Mouse (Mus musculus): ENCODE measurements around the gene Rgl1. TPM values are rescaled to one million over a fixed set of nuclear protein-coding genes. Genes with fewer than 3 reads are reported as not detected.

Rgl1 gene
- total RNA-seq, 4 experiments from 2014 or later = 30.2 to 37.8 (median 35.0) TPM

GRCm38 (mm10) chr1:152717329-152717728, 48.8 kb downstream of the Rgl1 start:
- DNase-seq (ENCODE audit: low spot score) = no peak

- DNase-seq (ENCODE audit: low spot score) = no peak
Measured at GRCm38 (mm10) chr1:152714405-152714804, 51.7 kb downstream of the Rgl1 start.

- no peak for DNase-seq (ENCODE audit: low spot score)
Measured at GRCm38 (mm10) chr1:152713924-152714323, 52.2 kb downstream of the Rgl1 start.

- DNase-seq (ENCODE audit: low spot score) = no peak
Measured at GRCm38 (mm10) chr1:152711037-152711436, 55.1 kb downstream of the Rgl1 start.

- DNase-seq (ENCODE audit: low spot score) = no peak
Measured at GRCm38 (mm10) chr1:152707560-152707959, 58.6 kb downstream of the Rgl1 start.

- DNase-seq (ENCODE audit: low spot score) = no peak
Measured at GRCm38 (mm10) chr1:152703941-152704340, 62.2 kb downstream of the Rgl1 start.

- DNase-seq (ENCODE audit: low spot score) = peak; percentile 28
Measured at GRCm38 (mm10) chr1:152702920-152703319, 63.2 kb downstream of the Rgl1 start.

GRCm38 (mm10) chr1:152701066-152701465, 65.1 kb downstream of the Rgl1 start:
- DNase-seq (ENCODE audit: low spot score) = no peak

GRCm38 (mm10) chr1:152697341-152697740, 68.8 kb downstream of the Rgl1 start:
- DNase-seq (ENCODE audit: low spot score) = no peak

- no peak for DNase-seq (ENCODE audit: low spot score)
Measured at GRCm38 (mm10) chr1:152695491-152695890, 70.7 kb downstream of the Rgl1 start.

GRCm38 (mm10) chr1:152689968-152690367, 76.2 kb downstream of the Rgl1 start:
- no peak for DNase-seq (ENCODE audit: low spot score)

- no peak for DNase-seq (ENCODE audit: low spot score)
Measured at GRCm38 (mm10) chr1:152687733-152688181, 78.4 kb downstream of the Rgl1 start.

GRCm38 (mm10) chr1:152687099-152687730, 78.9 kb downstream of the Rgl1 start:
- no peak for DNase-seq (ENCODE audit: low spot score)

GRCm38 (mm10) chr1:152685531-152685930, 80.6 kb downstream of the Rgl1 start:
- no peak for DNase-seq (ENCODE audit: low spot score)

- DNase-seq (ENCODE audit: low spot score) = peak; percentile 51
Measured at GRCm38 (mm10) chr1:152682368-152683194, 83.6 kb downstream of the Rgl1 start.

- DNase-seq (ENCODE audit: low spot score) = no peak
Measured at GRCm38 (mm10) chr1:152681676-152682367, 84.3 kb downstream of the Rgl1 start.

- no peak for DNase-seq (ENCODE audit: low spot score)
Measured at GRCm38 (mm10) chr1:152681116-152681515, 85.0 kb downstream of the Rgl1 start.

GRCm38 (mm10) chr1:152678451-152678850, 87.7 kb downstream of the Rgl1 start:
- DNase-seq (ENCODE audit: low spot score) = no peak

GRCm38 (mm10) chr1:152677482-152678211, 88.5 kb downstream of the Rgl1 start:
- DNase-seq (ENCODE audit: low spot score) = no peak

GRCm38 (mm10) chr1:152669446-152670180, 96.5 kb downstream of the Rgl1 start:
- no peak for DNase-seq (ENCODE audit: low spot score)

- no peak for DNase-seq (ENCODE audit: low spot score)
Measured at GRCm38 (mm10) chr1:152660436-152660835, 105.7 kb downstream of the Rgl1 start.
